Mouse (Mus musculus) heart, adult 2 months (tissue): ENCODE measurements around the gene Ypel3.

ENCODE experiments used
- CTCF ChIP-seq: fragments of 200-600 bp; IDR thresholded peaks from 2 replicates; pipeline ENCODE4 v1.8.1; 2022; ENCODE audit warnings: antibody characterized with exemption, mild to moderate bottlenecking, moderate library complexity
- EP300 ChIP-seq: fragments of 200-500 bp; IDR thresholded peaks from 2 replicates; pipeline ENCODE4 v1.6.1; 2011; ENCODE audit warnings: low read depth, low read length, control low read depth; ENCODE audit not compliant: insufficient read depth
- POLR2A ChIP-seq: fragments of 200-500 bp; IDR thresholded peaks from 2 replicates; pipeline ENCODE4 v1.6.1; 2011; ENCODE audit warnings: mild to moderate bottlenecking, low read depth, low read length, control low read depth; ENCODE audit not compliant: insufficient read depth

DNA sequence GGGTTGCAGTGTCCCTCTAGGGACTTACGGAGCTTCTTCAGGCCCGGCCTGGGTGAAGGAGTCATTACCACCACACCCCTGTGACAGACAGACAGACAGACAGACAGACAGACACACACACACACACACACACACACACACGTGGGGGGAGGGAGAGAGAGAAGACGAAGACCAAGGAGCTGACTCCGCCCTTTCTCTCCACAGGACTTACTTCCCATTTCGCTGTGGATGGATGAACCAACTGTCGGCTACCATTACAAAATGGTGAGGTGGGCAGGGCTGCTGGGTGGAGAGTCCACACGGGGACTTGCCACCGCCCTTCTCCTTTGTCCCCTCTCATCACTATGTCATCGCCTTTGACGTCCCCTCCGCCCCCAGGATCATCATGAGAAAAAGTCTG, 6.0 kb upstream of the Ypel3 start:
- TF ChIP-seq EP300 (no peak), CTCF (no peak), POLR2A (no peak)
